Mouse (Mus musculus) mouse embryonic stem cell (cell line): ENCODE data around the gene Romo1.
"Not testable (repeated sequence)": the region's sequence is repeated elsewhere in the genome, so short reads cannot be mapped to it uniquely, and the experiment has no call there.

Experiments
- in situ Hi-C, 2 experiments: fragments of 300-500 bp; cut with MboI; formaldehyde crosslinking; loops; 1 replicate in 1 of 2; 3 replicates in 1 of 2; pipeline ENCODE4 v1.14.3; 2019 to 2020; ENCODE audit warnings: low sequenced_read_pairs in 2 of 2, low pct_unique_long_range_greater_than_20kb in 1 of 2, mixed read lengths in 1 of 2; ENCODE audit not compliant: unreplicated experiment in 1 of 2

The Romo1 gene

GRCm38 (mm10) chr2:156143953-156144724, at the start of gene Romo1, which contains the start of gene Nfs1:
Romo1 (plus strand) TSS chr2:156144039.
Nfs1 (minus strand) TSS chr2:156144186.
- in situ Hi-C loops: no loop called here

DNA sequence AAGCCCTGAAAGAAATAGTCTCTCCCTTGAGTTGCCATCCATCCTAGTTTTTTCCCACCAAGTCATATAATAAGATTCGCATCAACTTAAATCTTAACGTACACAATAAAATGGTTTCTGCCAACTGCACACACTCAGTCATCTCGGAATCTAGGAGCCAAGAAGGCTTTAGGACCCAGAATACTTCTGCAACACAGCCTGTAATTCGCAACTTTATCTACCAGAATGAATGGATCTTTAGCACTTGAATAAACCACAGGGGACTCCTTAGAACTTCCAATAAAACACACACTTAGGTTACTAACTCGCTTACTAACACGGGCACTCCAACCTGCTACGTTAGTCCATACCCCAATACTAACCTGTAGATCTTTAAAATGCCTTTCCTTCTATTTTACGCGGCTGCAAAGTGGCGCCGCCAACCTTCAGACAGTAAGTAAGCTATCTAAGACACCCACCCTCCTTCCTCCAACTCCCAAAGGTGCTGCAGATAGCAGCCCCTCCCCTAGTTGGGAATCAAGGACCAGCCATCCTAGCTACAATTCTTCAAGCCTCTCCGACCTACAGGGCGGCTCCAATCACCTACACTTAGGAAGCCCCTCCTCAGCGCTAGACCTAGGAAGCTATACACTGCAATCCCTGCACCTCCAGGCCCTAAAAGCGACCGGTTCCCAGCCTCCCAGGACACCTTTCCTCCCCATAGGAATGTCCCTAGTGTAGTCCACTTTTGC, 33.0 kb upstream of the Romo1 start:
- in situ Hi-C loops: no loop called here

DNA sequence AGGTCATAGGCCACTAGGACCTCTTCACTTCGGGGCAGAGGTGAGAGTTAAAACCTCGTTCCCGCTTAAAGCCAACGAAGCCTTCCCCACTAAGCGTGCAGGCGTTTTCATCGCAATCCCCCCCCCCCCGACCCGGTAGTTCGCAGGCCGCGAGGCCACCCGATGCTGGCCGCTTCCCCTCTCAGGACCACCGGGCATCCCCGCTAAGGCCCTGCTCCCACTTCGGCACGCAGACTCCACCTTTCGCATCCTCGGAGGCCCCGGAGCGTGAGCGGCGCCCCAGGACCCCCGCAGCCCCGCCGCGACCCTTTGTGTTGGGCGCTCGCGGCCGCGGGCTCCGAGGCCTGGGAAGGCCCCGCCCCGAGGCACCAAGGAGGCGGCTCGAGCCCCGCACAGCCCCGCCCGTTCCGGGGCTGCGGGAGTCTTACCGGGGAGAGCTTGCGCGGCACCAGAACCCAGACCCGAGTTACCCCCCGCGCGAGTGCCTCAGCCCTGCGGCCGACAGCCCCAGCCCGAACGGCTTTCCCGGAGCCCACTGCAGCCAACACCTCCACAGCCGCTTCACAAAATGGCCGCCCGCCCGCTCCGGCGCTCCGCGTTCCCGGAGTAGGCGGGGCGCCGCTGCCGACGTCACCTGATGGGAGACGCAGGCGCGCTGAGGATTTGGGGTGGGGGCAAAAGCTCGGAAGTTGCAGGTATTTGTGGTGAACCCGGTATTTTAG, 32.3 kb upstream of the Romo1 start, which contains the start of the genes Cpne1 and Rbm12:
Cpne1 (minus strand) TSS at position 608 of the 722 bp plus-strand sequence.
Rbm12 (minus strand) TSS at position 621 of the 722 bp plus-strand sequence.
- in situ Hi-C loops: no loop called here

DNA sequence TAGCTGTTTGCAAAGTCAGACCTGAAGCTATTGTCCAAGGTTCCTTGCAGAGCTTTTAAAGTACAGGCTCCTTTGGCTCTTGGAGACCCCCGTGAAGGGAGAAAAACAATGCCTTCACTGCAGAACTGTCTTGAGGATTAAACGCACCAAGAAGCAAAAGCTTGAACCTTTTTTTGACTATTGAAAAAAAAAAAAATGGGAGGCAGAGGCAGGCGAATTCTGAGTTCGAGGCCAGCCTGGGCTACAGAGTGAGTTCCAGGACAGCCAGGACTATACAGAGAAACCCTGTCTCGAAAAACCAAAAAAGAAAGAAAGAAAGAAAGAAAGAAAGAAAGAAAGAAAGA, 31.8 kb upstream of the Romo1 start:
- in situ Hi-C loops: not testable (repeated sequence)

DNA sequence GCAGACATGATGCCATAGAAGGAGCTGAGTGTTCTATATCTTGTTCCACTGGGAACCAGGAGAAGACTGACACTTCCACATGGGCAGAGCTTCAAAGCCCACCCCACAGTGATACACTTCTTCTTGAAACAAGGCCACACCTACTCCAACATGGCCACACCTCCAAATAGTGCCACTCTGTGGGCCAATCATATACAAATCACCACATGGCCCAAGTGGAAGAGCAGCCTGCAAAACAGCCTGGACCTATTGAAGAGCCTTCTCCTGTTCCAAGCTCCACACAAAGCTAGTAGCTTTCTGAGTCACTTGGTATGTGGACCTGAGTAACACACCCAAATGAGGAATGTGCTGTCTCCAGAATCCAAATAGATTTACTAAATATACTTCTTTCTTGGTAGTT, 24.3 kb upstream of the Romo1 start:
- in situ Hi-C loops: no loop called here

DNA sequence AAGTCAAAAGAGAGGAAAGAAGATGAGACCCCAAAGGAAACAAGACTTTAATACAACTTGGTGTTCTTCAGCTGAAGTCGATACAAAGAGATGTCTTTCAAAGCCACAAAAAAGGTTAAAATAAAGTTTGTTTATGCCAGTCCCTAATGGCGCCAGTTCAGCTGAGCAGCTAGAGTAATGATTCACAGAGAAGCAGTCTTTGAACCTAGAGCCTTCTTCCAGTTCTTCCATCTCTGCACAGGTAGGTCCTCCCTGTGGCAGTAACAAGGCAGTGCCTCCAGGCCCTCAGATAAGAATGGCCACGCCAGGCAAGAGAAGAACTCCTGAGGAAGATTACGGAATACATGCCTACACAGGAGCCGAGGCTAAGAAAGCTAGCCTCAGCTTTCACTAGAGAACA, 20.1 kb upstream of the Romo1 start:
- in situ Hi-C loops: no loop called here

- in situ Hi-C loops: no loop called here
Measured at GRCm38 (mm10) chr2:156126992-156127391, 16.8 kb upstream of the Romo1 start, which contains the start of gene Gm28036. Gm28036 (minus strand) TSS chr2:156127092.

DNA sequence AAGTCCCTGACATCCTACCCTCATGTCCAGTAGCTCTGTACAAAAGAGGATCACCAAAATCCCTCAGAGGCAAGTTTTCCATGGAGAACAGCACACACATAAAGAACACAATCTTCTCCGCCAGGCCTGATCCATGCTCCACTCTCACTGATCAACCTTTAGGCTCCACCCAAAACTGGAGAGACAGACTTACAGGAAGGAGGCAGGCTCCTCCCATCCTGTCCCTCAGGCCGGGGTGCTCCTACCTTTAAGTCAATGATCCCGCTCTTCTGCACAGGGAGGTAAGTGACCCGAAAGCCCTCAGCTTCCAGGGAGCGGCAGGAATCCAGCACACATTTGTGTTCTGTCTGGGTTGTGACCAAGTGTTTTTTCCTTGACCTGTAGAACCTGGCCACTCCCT, 9.7 kb upstream of the Romo1 start:
- in situ Hi-C loops: loop anchor here in 1 of 2 experiments (10.0 kb wide), 1 partner anchor 129 kb away; the partner anchor contains the start of genes 6430550D23Rik and Ergic3

DNA sequence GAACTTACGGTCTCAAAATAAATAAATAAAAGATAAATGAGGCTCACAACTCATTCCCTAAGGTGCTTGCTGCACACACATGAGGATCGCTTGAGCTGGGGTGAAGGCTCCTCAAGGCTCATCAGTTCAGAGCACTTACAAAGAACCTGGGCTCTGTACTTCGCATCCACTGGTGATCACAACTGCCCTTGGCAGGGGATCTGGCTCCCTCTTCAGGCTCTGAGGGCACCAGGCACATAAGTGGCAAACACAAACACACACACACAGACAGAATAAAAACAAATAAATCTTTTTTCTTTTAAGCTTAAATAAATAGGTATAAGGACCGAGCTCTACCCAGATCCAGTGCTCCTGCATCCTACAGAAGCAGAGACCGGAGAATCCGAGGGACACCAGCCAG, 8.1 kb upstream of the Romo1 start:
- in situ Hi-C loops: loop anchor here in 1 of 2 experiments (10.0 kb wide), 1 partner anchor 131 kb away; the partner anchor contains the start of genes 6430550D23Rik and Ergic3

DNA sequence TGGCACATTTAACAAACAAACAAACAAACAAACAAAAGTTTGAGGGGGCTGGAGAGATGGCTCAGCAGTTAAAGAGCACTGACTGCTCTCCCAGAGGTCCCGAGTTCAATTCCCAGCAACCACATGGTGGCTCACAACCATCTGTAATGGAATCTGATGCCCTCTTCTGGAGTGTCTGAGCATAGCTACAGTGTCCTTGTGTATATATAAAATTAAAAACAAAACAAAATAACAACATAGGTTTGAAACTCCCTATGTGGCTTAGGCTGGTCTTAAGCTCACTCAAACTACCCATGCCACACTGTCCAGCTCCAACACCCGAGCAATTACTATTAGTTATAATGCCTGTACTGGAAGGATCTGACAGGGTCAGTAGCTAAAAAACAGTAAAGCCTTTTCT, 1.0 kb upstream of the Romo1 start:
- in situ Hi-C loops: no loop called here

DNA sequence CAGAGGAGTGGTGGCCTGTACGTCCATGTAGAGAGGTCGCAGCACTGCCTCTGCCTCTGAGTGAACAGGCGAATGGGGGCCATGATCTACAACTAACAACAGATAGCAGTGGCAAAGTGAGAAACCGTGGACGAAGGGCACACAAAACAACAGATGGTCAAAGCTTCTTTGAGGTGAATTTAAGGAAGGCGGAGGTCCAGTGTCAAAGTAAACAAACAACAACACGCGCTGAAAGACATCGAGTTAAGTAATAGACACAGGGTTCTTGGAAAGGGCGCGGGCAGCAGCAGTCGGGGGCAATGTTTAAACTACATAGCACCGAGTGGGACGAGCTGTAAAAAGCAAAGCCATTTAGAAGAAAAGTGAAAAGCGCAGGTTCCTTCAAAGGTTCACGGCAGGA, 472 bp upstream of the Romo1 start:
- in situ Hi-C loops: no loop called here

DNA sequence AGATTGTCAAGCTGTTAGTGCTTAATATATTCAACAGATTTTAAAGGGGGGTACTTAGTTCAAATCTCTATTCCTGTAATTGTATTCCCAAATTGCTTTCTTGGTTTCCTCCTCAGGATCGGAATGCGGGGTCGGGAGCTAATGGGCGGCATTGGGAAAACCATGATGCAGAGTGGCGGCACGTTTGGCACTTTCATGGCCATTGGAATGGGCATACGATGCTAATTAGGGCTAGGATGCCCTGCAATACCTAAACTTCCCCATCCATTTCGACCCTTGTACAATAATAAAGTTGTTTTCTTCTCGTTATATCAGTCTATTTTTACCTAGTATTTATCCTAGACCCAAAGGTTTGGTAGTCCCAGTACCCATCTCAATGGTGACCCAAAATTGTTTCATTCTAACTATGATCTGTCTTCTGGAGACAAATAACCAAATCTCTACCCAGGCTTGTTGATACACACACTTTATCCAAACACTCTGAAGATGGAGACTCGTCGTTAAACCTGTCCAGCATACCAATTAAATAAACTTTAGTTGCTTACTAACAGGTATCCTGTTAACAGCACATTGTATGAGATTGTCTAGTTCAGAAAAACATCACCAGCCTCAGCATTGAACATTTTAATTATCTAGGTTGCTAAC, 1.8 kb downstream of the Romo1 start:
- in situ Hi-C loops: no loop called here

GRCm38 (mm10) chr2:156146272-156146989, 2.6 kb downstream of the Romo1 start:
- in situ Hi-C loops: no loop called here

GRCm38 (mm10) chr2:156147316-156147915, 3.6 kb downstream of the Romo1 start:
- in situ Hi-C loops: no loop called here

DNA sequence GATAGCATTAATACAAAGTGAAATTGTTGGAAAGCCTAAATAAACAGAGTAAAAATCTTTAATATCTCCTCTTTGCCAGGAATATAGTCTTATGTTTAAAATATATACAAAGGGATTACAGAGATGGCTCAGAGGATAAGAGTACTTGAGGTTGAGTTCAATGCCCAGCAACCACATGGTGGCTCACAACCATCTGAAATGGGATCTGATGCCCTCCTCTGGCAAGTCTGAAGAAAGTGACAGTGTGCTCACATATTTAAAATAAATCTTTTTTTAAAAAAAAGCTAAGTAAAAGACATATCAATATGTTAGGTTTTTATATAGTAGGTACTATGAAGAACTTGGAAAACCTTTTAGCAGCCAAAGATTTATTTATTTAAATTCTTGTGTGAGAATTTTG, 7.7 kb downstream of the Romo1 start:
- in situ Hi-C loops: no loop called here

GRCm38 (mm10) chr2:156165478-156165877, 21.6 kb downstream of the Romo1 start:
- in situ Hi-C loops: no loop called here

DNA sequence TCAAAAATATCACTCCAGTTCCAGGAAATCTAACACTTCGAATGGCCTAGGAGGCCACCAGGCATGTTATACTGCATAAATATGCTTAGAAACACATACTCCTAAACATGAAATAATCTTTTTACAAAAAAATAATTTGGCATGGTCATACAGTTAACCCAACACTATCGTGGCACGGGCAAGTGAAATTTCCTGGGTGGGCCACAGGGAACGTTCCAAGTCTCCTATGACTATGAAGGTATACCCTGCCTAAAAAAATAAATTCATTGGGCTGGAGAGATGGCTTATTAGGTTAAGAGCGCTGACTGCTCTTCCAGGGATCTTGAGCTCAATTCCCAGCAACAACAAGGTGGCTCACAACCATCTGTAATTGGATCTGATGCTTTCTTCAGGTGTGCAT, 22.7 kb downstream of the Romo1 start:
- in situ Hi-C loops: no loop called here

DNA sequence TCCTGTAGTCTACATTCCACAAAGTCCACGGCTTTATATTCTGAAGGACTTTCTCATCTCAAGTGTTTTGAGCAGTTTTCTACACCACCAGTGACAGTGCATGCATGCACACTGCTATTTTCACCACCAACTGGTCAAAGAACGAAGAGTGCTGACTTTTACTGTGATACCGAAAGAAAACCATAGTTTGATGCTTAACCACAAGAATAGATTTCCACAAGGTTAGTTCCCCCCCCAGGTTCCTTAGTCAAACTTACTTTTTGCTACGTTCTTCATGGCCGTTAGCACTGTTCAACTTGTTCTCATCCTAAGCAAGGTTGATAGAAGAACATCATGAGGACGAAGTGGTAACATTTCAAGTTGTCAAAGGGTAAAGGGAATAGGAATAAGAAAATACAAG, 33.2 kb downstream of the Romo1 start:
- in situ Hi-C loops: no loop called here
